Mouse (Mus musculus): ENCODE results near the gene Usp39. TPM values are rescaled to one million over a fixed set of nuclear protein-coding genes. Genes with fewer than 3 reads are reported as not detected.

Usp39 gene
- total RNA-seq (2021): 10 to 100 TPM; 36.2 to 36.4 TPM
- long read RNA-seq, experiment 1, transcript Usp39-201 (13 exons, 2,244 nt): major isoform, 37 of 48 reads
- long read RNA-seq, experiment 1, partial matches to known transcripts: 2 of 48 reads
- long read RNA-seq, experiment 1, other reads (novel, unspliced or antisense): 9 of 48 reads
- long read RNA-seq, experiment 2, transcript Usp39-201 (13 exons, 2,244 nt): major isoform, 70 of 94 reads
- long read RNA-seq, experiment 2, partial matches to known transcripts: 11 of 94 reads
- long read RNA-seq, experiment 2, other reads (novel, unspliced or antisense): 13 of 94 reads

DNA sequence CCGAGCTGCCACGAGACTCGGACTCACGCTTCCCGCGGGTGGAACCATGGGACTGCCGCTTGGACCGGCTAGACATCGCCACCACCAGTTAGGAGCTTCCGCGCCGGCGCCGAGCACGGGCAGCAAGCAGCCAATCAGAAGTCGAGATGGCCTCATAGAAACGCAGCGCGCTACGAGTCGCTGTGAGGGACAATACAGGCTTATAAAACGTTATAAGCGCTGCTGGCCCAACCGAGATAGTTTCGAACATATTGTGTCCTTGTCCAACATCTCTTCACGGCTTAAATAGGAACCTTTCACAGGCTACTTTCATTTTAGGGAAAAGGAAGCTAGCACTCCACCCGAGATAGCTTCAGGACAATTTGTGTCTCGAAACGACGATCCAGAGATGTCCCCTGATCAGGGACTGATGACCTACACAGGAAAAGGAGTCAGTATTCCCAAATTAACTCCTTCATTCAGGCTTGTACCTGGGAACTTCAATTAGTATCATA is at the start of gene Usp39:
Gene Usp39 (minus strand): TSS at position 111 of the 494 bp plus-strand sequence.
- DNase-seq (ENCODE audit: low spot score in 2 of 2): peak; percentile 70 to 82

- no peak for DNase-seq (ENCODE audit: low spot score in 2 of 2)
Measured at GRCm38 (mm10) chr6:72392341-72392740, 47.4 kb upstream of the Usp39 start.

DNA sequence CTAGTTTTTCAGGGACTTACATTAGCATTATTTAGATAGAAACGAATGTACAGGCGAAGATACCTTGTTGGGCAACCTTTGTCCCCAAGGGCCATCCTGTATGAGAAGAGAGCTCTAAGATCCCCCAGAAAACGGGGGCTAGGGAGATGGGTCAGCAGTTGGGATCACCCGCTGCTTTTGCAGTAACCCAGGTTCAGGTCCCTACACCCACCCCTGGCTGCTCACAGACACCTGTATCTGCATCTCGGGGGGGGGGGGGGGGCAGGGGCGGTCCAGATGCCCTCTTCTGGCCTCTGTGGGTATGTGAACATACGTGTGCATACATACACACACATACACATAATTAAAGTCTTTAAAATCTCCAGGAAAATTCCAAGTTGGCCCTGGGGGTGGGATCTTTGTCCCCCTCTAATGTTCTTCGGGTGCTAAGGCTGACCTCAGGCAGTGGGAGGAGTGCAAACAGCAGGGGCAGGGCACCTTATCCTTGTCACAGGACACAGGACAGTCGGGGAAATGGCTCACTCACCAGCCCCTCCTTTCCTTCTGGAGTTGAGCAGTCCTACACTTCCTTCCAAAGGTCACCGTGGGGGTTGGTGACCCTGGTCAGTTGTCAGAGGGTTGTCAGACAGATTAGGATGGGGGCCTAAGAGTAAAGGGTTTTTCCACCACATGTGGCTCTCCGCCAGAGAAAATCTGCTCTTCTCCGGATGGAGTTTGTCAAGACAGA is 46.0 kb upstream of the Usp39 start:
- DNase-seq (ENCODE audit: low spot score in 2 of 2): peak in 1 of 2 experiments; percentile 47

DNA sequence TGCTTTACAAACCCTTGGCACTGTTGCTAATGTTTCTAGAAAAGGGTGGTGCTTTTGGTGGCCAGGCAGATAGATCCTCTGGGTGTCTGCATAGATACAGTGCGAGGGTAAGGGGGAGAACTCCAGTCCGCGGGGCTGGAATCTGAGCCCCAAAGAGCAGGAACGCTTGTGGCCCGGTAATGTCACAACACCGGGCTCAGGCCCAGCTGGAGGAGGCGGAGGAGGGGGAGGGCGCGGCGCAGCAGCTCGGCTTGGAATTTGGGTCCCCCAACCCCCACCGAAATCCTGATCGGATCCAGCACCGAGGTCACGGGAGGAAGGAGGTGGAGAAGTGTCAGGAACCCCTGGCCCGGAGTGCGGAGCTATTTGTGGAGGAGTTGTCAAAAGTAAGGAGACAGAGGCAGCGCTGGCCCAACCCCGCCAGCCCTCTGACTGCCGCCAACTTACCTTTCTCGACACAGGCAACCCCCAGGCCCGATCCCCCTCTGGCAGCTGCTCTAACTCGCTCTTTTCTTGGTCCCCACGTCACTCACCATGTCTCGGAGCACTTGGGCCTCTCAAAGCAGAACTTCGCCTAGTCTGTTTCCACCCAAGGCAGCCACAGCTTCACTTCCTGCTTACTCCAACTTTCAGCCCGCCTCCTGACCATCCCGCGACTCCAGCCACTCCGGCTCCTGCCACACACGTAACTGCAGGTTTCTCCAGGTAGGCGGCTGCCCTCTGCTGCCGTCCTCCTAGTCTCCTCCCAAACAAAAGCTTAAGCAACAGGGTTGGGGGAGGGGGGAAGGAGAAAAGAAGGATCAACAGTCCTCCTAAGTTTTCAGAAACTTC is 45.2 kb upstream of the Usp39 start, which contains the start of gene Vamp8:
Gene Vamp8 (minus strand): TSS at position 763 of the 831 bp plus-strand sequence.
- DNase-seq (ENCODE audit: low spot score in 2 of 2): peak; percentile 54 to 68

DNA sequence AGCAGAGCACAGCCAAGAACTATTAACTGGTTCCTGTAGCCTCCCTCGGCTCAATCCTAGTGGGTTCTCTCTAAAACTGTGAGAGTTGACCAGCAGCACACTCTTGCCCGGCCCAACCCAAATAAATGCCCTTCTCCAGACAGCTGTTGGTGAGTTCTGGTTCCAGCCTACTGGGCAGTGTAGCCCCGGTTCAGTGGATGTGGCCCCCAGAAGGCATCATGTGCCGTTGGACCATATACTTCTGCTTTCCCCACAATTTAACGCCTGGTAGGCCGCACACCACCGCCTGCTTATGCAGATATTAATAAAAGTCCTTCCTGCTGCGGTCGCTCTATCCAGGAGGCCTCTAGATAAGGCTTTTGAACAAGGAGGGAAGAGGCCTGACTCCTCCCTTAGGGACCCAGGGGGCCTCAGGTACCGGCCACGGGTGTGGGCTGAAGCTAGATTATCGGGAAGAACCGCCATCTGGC is 44.5 kb upstream of the Usp39 start:
- peak in 1 of 2 experiments; percentile 23 for DNase-seq (ENCODE audit: low spot score in 2 of 2)

DNA sequence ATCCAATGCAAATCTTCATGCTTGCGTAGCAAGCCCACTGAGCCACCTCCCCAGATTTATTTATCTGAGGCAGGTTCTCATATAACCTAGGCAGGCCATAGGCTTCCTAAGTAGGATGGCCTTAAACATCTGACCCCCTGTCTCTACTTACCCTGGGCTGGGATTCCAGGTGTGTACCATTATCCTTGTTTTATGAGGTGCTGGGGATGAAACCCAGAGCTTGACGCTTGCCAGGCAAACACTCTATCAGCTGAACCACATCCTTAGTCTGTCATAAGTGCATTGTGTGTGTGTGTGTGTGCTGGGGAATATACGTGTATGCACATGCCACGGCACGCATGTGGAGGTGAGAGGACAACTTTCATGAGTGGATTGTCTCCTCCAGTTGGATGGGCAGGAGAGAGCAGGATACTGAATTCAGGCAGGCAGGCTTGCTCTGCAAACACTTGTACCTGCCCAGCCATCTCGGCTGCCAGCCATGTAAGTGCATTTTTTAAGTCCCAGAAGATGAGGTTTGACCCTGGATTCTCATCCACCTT is 43.9 kb upstream of the Usp39 start:
- no peak for DNase-seq (ENCODE audit: low spot score in 2 of 2)

- no peak for DNase-seq (ENCODE audit: low spot score in 2 of 2)
Measured at GRCm38 (mm10) chr6:72388266-72388665, 43.3 kb upstream of the Usp39 start.

GRCm38 (mm10) chr6:72387816-72388215 is 42.8 kb upstream of the Usp39 start:
- no peak for DNase-seq (ENCODE audit: low spot score in 2 of 2)

- no peak for DNase-seq (ENCODE audit: low spot score in 2 of 2)
Measured at GRCm38 (mm10) chr6:72386561-72386960, 41.6 kb upstream of the Usp39 start.

DNA sequence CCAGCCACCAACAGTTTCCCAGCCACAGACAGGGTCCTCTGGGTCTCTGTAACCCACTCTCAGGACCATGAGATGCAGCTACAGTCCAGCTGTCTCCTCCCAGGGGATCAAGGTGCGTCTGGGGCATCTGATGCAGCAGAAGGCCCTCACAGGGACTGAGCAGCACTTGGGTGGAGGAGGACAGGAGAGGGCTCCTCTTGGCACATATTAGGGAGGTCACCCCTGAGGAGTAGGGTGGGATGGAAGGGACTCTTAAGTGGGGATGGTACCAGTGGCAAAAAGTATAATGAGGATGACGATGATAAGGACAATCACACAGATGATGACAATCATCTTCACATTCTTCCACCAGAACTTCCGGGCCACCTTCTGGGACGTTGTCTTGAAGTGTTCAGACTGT is 40.3 kb upstream of the Usp39 start:
- DNase-seq (ENCODE audit: low spot score in 2 of 2): no peak

GRCm38 (mm10) chr6:72383952-72384351 is 39.0 kb upstream of the Usp39 start:
- DNase-seq (ENCODE audit: low spot score in 2 of 2): no peak

DNA sequence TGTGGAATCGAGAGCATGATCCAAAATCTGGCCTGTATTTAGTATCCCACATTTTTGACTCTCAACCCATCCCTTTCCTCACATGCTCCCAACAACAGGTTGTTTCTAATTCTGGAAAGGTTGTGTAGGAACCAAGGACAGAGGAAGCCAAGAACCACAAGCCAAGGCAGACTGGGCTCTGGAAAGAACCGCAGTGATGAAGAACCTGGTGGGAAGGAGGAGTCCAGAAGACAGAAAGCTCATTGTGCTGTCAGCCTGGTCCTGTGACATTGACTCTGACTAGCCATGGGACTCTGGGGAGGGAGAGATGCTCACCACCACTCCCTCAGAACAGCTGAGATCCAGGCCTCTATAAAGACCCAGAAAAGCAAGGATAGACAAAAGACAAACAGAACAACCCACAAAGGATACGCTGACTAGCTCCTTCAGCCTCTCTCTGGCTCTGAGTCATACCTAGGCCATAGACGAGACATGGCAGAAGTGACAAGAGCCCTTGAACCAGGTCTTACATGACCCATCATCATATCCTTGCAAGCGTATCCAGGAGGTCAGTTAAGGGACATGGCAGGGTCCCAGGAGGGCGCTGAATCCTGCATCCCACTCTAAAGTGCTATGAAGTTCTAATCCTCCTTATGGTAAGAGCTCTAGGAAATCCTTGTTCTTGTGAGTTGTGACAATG is 38.3 kb upstream of the Usp39 start:
- no peak for DNase-seq (ENCODE audit: low spot score in 2 of 2)

GRCm38 (mm10) chr6:72382494-72382893 is 37.5 kb upstream of the Usp39 start:
- no peak for DNase-seq (ENCODE audit: low spot score in 2 of 2)

DNA sequence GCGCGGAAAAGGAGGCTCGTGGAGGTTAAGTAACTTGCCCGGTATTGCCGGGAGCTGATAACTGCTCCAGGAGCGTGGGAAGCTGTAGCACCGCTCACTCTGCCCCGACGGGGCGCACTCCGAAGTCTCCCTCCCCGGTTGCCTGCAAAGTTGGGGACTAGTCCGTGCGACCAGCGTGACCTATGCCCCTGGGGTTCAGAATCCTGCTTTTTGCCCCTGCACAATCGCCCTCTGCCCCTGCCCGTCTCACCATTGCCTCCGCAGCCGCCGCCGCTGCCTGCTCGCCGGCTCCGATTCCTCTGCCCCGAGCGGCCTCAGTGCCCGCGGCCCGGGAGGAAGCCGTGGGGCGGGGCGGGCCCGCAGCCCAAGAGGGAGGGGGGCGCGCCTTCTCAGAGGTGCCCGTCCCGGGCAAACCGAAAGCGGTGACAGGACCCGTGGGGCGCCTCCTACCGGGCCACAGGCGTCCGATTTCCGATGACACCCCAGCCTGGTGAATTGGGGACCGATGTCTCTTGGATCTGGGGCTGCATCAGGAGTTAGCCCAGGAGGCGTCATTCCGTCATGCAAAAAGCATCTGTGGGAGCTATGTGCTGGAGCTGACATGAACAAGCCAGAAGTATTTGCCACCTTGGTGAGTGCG is 35.3 kb upstream of the Usp39 start, which contains the start of gene Vamp5:
Gene Vamp5 (minus strand): TSS at position 338 of the 640 bp plus-strand sequence.
- DNase-seq (ENCODE audit: low spot score in 2 of 2): peak; percentile 61 to 71

DNA sequence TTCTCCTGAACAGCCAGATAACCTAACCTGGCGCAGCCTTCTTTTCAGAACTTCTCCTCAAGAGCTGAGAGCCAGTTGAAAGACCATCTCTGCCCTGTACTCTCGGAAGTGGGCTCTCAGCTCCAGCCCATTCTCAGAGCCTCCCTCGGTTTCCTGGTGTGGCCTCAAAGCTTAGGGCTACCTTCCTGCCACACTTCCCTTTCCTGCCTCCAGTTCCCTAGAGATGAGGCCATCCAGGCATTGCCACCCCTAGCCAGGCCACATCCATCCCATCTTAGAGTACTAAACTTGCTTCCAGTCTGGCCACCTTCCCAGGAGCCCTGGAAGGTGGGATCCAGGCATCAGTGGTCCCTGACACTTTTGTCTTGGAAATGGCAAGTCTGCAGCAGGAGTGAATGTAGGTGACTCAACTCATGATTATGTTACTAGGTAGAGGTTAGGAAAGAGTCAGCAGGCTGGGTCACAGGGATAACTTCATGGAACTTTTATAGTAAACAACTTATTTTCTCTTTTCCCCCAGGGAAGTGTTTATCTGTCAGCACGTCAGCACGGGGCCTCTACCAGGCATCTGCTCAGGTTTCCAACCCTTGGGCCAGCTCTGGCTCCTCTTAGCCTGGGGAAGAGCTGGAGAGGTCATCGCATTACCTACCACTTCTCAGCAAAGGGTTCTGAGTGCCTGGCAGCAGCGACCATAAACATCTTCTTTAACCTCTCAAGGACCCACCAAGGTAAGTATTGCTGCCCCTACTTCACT is 34.6 kb upstream of the Usp39 start:
- no peak for DNase-seq (ENCODE audit: low spot score in 2 of 2)

- DNase-seq (ENCODE audit: low spot score in 2 of 2): no peak
Measured at GRCm38 (mm10) chr6:72378510-72379234, 33.7 kb upstream of the Usp39 start.

DNA sequence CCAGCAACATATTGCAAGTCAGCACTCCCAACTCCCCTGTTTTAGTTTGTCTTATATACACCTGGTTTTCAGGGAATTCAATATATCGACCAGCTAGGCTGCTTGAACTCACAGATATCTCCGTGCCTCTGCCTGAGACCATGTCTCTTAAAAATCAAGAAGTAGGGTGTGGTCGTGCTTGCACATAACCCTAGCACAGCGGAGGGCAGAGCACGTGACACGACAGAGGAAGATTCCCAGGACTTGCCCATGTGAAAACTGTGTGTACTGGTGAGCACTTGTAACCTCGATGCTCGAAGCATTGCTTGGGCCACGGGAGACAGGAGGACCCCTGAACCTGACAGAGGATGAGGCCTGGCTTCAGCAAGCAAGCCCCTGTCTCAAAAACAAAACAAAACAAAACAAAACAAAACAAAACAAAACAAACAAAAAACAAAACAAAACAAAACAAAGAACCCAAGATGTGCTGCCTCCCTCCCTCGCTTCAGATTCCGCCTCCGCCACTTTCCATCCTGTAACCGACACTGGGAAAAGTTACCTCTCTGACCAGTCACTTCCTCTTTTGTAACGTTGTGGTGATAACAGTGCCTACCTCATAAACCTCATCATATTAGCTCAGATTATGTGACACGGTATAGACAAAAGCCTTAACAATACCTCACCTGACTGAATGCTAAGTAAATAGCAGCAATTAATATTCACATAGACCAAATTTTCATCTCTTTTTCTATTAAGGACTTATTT is 30.0 kb upstream of the Usp39 start:
- DNase-seq (ENCODE audit: low spot score in 2 of 2): no peak

GRCm38 (mm10) chr6:72374206-72374605 is 29.2 kb upstream of the Usp39 start:
- no peak for DNase-seq (ENCODE audit: low spot score in 2 of 2)
